Mouse (Mus musculus): ENCODE measurements around the gene Tfb2m.
A peak's percentile ranks its signal among the peaks of the same experiment; 100 is the strongest.

Gene Tfb2m

DNA sequence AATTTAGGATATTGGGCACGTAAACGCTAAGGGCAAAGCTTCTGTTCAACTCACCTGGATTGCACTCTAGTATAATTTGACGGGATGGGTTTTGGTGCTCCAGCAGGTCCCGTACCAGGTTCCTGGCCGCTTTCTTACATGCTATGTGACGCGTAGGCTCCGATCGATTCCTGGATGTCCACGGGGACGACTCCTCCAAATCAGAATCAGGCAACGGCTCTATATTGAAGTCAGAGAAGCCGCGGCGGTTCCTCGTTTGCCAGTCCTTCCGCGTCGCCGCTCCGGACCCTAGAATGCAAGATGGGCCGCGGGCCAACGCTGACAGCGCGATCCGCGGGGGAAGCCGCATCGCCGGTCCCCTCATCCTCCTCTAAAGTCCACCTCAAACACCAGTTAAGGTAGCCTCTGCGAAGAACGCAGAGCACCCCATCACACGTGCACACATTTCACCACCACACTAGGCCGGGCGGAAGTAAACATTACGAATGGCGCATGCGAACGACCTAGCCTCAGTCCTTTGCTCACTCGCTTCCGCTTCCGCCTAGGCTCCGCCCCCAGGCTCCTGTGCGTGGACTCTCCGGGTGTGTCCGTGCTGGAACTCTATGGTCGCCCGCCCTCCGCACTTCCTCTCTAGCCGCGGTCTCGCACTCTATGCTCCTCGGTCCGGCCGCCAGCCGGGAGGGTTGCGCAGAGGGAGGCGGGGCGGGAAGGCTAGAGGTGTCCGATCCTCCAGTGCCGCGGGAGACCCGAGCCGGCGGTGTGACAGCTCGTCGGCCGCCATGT, at the start of gene Tfb2m, which contains the start of gene Cnst:
Tfb2m (minus strand) TSS at position 500 of the 783 bp plus-strand sequence.
Cnst (plus strand) TSS at position 603 of the 783 bp plus-strand sequence.
- DNase-seq: peak; percentile 100

DNA sequence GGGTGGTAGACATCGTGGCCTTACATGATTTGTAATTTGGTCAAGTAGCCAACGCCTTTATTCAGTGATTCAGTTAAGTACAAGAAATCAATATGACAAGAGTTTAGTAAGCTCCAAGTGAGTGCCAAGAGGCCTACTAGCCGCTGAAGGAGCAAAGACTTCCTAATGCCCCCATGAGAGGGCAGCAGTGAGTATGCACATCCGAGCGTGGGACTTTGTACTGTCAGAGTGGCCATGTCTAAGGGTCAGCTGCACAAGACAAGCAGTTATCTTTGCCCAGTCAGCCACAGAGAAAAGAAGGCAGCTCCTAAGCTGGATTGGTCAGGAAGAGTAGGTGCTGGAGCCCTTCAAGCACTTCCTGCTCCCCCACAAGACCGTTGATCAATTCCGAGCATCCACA, 46.9 kb upstream of the Tfb2m start:
- DNase-seq: no peak

DNA sequence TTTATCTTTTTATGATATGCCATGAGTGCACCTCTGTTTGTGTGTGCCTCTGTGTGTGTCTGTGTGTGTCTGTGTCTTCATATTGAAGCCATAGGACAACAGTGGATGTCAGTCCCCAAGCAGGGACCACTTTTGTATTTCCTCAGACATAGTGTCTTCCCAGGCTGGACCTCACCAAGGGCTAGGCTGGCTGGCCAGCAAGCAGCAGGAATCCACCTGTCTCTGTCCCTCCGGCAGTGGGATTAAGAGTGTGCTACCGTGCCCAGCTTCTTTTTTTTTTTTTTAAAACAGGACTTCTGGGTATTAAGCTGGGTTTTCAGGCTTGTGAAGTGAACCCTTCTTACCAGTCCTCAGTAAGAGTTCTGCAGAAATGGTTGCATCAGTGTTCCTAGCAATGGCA, 46.1 kb upstream of the Tfb2m start:
- DNase-seq: no peak

DNA sequence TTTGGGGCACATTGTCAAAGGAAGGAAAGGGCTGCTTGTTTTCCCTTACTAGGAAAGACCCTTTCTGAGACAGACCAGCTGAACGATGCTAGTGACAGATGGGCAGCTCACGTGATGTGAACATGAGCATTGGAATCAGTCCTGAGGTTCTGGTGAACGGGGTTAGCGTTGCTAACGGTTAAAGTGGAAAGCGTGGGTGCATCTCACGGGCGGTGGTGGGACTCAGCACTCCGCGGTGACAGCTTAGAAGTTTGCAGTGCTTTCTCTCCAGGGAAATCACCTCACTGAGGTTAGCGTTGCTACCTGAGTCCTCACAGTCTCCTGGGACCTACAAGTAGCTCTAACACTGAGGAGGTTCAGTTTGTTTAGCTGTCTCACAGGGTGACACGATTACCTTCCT, 45.6 kb upstream of the Tfb2m start:
- no peak for DNase-seq

DNA sequence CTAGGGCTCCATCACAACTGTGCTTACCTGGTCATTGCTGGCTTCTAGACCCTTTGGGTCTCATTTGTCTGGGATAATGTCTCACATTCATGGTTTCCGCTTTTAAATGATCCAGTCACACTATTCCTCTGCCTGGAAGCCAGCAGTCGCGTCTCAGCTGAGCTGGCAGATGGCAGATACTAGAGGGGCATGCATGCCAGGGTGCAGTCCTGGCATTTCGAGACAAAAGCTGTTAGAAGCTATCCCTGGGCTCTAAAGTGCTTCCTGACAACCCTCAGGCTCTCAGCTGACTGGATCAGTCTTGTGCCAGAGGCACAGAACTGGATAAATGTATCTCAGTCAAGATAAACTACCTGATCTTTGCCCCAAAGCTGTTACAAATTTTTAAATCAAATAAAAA, 42.2 kb upstream of the Tfb2m start:
- peak; percentile 95 for DNase-seq

DNA sequence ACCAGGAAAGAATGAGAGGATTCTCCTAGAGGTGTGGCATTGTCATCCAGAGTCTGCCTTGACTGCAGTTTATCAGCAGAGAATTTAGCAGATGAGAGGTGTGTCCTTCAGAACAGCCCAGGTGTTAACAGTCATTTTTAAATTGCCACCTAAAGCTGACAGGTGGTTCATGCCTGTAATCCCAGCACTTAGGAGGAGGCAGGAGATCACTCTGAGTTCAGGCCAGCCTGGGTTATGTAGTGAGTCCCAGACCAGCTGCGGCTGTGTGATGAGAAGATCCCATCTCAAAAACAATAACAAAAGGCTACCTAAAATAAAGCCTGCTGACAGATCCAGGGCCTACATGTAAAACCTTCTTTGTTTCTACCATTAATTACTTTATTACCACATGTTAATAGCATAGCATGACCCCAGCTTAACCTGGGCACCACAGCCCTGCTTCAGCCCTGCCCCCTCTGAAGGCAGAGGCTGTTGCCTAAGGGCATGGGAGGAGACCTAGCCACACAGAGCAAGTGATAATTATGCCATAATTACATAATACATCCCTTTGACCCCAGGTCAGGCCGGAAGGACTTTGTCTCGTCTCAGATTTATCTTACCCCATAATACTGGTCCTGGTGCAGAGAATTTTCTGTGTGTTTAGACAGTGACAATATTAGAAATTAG, 40.5 kb upstream of the Tfb2m start:
- no peak for DNase-seq

DNA sequence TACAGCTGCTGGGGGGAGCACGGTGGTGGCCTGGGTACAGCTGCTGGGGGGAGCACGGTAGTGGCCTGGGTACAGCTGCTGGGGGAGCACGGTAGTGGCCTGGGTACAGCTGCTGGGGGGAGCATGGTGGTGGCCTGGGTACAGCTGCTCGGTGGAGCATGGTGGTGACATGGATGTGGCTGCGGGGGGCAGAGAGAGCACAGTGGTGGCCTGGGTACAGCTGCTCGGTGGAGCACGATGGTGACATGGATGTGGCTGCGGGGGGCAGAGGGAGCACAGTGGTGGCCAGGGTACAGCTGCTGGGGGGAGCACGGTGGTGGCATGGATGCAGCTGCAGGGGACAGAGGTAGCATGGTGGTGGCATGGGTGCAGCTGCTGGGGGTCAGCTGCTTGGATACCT, 39.6 kb upstream of the Tfb2m start:
- DNase-seq: no peak

DNA sequence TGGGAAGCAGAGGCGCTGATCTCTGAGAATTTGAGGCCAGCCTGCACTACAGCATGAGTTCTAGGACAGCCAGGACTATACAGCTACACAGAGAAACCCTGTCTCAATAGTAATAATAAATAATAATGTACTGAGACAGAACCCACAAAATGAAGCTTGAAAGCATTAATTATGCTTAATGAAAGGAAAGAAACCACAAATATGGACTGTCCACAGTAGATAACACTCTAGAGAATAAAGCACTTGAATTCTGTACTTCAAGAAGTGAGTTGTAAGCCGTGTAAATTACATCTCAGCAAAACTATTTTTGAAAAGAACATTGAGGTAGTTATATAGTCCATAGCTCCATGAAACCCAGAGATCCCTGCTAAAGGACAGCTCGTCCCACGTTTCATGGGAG, 38.2 kb upstream of the Tfb2m start:
- DNase-seq: no peak

DNA sequence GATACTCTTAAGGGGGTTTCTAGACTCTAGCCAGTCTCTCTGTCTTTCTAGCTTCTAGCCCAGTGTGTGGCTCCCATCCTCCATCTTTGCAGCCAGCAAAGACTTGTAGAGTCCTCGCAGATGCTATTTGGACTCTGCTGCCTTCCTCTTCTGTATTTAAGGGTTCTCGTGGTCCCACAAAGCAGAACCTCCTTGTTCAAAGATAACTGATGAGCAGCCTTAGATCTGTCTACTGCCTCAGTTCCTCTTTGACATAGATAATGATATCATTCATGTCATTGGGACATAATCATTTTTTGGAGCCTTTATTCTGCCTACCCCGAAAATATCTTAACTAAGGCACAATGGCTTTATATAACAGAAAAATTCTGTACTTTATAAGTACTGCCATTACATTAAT, 37.0 kb upstream of the Tfb2m start:
- DNase-seq: no peak

DNA sequence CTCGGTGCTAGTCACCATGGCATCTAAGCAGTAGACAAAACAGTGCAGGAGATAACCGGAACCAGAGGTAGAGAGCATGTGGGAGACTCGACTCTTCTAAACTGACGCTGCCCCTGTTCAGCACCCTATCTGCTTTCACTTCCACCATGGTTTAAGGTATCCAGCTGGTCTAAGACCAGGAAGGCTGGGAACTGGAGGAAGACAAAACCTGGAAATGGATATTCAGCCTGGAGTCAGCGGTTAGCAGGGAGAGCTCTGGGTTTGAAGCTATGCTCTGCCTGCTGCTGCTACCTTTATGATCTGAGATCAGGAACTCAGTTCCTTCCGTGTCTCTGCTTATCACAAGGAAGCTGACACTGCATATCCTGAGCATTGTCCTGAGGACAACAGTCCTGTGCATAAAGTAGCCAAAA, 36.0 kb upstream of the Tfb2m start:
- peak; percentile 98 for DNase-seq

DNA sequence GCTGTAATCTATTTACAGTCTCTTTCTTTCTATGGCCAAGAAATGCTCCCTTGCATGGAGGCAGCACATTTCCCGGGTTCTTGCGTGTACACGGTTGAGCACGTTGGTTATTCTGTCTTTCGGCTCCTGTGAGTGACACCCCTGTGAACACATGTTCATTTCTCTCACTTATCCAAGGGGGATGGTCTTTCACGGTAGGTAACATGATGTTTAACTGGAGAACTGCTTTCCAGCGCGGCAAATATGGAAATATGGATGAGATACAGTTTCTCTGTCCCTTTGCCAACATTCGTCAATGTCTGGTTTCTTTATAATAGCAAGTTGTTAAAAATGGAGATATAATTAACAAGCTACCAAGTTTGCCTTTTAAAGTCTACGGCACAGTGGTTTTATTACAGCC, 35.4 kb upstream of the Tfb2m start:
- no peak for DNase-seq

DNA sequence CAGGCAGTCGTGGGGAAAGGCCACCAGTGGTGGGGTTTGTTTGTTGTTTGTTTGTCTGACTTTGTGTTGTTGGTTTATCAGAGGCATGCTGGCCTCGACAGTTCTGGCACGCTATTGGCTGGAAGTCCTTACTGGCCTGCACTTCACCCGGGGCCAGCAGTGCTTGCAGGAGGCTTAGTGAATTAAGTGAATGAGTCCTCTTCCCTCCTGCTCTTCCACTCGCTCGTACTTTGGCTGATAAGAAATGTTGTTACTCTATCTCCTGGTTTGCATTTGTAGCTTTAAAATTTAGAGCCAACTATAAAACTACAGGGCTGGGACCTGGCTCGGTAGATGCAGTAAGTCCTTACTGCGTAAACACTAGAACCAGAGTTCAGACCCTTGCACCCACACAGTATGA, 34.1 kb upstream of the Tfb2m start:
- DNase-seq: no peak

DNA sequence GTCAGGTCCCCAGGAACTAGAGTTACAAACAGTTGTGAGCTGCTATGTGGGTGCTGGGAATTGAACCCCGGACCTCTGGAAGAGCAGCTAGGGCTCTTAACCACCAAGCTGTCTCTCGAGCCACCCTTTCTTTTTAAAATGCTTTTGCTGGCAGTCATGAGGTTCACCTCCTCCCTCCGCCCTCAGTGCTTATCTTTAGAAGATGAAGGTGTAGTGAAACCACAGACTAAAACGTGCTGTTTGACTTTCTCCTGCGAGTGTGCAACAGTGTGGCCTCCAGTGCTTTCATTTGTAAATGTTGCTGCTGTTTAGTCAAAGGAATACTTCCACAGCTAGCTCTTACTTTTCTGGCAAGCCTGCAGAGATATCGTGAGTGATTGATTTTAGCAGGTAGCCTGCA, 32.6 kb upstream of the Tfb2m start:
- DNase-seq: no peak

DNA sequence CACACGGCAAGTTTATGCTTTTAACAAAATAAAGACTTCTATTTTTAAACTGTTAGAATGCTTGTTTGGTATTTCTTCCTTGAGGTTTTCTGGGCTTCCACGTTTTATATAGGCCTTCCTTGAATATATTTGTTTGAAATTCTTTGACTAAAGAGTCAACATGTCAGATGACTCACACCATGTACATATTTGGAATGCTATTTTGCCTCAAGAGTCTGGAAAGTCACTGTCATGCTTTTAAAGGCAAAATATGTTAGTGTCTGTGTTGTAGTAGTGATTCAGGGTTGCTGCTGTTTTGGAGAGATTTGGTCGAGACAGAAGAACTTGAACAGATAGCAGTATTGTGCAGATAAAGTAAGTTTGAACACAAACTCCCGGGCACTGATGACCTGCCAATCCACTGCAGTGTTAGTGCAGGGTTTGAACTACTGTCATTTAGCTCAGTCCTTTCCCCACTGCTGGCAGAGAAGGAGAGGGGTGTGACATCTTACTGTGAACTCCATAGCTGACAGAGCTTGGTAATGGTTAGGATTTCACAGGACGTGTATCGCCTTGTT, 27.7 kb upstream of the Tfb2m start:
- DNase-seq: no peak

DNA sequence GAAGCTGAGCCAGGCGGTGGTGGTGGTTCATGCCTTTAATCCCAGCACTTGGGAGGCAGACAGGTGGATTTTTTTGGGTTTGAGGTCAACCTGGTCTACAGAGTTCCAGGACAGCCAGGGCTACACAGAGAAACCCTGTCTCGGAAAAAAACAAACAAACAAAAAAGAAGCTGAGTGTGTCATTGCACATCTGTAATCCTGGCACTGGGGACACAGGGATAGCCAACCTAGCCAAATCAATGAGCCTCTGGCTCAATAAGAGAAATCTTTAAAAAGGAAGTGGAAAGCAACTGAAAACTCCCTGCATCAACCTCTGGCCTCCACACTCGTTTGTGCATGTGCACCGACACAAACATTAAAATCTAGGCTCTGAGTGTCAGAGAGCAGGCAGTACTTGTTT, 25.6 kb upstream of the Tfb2m start:
- DNase-seq: no peak

DNA sequence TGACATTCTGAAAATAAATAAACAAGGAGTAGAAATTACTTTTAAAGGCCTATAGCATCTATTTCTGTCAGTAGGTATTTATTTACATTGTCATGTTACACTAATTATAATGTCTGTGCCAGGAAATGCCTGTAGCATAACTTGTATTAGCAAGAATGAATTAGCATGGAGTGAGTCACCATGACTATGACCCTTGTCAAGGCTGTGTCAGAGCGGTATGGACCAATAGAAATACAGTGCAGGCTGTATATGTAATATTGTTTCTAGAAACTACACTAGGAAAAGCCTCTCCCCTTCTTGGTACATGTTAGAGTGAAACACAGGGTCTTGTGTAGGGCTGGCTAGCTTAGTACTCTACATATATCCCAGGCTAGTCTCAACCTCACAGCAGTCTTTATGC, 24.4 kb upstream of the Tfb2m start:
- DNase-seq: no peak

DNA sequence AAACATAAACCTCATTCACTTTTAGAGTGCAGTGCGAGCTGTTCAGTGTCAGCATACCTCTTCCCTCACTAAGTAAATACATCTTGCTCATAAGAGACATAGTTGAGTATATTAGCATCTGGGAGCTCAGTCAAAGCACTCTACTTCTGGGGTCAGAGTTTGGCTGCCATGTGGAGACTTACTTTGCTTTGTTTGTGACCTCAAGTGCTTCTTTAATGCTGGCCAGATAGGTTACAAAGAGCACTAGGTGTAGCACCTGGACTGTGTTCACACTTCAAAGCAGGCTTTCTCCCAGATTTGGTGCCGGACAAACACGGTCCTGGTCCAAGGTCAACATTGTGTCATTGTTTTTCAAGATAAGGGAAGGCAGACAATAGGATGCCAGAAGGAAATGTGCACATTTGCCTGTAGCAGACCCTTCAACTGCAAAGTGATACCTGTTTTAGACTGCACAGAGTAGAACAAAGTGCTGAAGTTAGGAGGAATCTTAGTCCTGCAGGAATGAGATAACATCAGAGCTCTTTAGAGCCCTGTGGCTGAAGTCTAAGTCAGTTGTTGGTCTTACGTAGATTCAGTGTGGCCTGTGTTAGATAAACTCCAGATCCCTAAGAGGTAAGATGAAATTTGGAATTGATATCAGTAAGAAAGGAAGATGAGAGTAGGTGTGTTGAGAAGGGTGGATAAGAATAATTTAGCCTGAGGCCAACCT, 22.8 kb upstream of the Tfb2m start:
- peak; percentile 95 for DNase-seq

DNA sequence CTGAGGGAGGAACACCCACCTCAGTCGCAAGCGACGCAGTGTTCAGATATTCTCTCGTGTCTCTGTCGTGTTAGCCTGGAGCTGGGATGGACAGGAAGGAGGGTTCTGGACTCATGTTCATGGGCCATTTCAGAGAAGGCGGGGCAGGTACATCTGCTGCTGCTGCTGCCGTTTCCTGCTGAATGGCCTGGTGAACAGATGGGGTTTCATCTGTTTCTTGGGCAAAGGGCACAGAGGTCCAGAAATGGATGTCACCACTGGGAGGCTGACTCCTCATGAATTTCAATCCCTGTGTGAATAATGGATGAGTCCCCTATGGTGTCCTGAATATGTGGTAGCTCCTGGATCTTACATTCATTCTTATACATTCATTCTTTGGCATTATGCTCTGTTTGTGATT, 21.5 kb upstream of the Tfb2m start:
- no peak for DNase-seq

DNA sequence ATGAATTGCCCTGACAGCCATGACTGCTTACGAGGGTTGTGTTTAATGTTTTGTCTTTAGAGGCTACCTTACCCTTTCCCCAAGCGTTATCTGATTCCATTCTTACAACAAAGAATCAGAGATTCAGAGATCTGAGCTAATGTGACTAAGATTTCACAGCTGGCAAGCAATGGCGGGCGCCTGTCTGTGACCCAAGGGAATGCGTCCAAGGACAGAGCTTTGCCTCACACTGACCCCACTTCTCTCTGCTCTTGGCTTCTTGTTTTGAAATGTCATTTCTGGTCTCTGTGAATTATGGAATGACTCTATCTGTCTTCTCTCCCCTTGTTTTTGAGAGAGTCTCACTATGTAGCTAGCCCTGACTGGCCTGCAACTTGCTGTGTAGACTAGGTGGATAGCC, 17.9 kb upstream of the Tfb2m start:
- DNase-seq: no peak

DNA sequence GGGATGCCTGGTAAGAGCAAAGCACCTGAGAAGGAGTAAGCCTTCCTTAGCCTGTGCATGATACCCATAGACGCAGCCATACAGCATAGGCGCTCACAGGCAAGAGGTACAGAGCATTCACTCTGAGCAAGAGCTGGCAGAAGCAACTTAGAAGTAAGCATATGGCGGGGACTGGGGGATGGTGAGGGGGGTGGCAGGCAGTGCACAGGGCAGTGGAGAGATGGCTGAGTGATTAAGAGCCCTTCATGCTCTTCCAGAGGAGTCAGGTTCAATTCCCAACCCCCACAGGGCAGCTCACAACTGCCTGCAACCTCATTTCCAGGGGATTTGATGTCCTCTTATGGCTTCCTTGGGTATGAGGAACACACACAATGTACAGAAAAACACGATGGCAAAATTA, 17.1 kb upstream of the Tfb2m start:
- no peak for DNase-seq

DNA sequence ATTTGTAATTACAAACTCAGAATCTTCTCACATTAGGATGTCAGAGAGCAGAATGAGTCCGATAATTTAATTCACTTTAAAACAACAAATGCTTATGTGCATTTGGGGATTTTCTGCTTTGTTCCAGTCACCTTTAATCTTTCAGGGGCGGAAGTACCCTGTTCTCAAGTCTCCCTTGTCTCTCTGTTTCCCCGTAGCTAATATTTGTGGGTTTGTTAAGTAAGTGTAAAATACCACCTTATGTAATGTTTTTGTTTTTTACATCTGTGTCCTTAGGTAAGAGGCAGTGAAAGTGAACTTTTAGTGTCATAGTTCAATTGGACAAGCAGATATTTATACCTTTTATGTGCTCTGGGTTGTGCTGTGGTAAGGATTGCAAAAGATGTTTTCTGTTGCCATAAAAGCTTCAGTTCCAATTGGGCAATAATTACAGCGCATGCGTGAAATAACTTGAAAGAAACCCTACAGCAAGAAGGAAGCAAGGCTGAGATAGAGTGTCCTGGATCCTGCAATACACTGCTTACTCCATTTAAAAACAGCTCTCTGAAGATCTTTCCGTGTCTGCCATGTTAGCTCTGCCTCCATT, 14.9 kb upstream of the Tfb2m start:
- no peak for DNase-seq

DNA sequence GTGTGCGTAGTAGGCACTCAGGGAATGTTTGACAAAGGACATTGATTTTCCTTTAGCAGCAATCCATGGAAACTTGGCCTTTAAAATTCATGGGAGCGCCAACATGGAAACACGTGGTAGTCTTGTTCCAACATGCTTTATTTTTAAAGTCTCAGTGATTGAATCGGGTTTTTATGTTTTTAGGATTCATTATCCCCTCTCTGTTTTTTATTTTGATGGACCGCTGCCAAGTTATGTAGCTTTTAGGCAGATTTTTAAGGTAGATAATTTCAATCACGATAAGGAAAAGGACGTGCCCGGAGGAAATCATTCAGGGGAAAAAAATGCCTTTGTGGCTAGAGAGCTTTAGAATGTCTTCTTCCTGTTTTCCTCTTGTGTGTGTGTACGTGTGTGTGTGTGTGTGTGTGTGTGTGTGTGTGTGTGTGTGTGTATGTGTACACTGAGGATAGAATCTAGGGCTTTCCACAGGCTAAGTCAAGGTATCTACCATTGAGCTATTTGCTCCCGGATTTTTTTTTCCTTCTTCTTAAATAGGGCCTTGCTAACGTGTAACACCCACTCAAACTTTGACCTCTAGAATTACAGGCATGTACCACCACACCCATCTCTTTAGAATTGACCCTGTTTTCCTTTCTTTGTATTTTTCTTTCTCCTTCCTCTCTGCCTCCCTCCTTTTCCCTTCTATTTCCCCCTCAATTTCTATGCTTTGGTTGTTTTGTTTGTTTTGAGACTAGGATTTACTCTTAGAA, 13.6 kb upstream of the Tfb2m start:
- peak; percentile 95 for DNase-seq

DNA sequence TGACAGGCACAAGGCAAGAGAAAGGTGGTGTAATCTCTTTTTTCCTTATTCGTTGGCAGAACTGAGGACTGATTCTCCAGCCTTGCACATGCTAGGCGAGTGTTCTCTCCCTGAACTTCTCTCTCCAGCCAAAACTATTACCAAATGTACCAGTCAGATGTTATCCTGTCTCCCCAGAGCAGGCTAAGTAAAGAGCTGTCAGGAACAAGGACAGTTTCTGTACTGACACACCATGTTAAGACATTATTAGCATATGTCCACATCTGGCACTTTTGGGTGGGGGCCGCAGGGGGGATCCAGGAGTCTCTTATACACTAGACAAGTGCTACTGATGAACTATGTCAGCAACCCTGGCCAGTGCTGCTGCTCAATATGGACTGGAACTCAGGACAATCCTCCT, 10.9 kb upstream of the Tfb2m start:
- DNase-seq: no peak

All from heart, adult 11 months (tissue).